Mouse (Mus musculus): ENCODE data around the gene Zswim4. TPM values are rescaled to one million over a fixed set of nuclear protein-coding genes. Genes with fewer than 3 reads are reported as not detected.
"Not testable (repeated sequence)": the region's sequence is repeated elsewhere in the genome, so short reads cannot be mapped to it uniquely, and the experiment has no call there.

Zswim4 gene
- polyA plus RNA-seq (2012; rRNA removed), result 8.6 and 9.2 TPM in 2 replicates

DNA sequence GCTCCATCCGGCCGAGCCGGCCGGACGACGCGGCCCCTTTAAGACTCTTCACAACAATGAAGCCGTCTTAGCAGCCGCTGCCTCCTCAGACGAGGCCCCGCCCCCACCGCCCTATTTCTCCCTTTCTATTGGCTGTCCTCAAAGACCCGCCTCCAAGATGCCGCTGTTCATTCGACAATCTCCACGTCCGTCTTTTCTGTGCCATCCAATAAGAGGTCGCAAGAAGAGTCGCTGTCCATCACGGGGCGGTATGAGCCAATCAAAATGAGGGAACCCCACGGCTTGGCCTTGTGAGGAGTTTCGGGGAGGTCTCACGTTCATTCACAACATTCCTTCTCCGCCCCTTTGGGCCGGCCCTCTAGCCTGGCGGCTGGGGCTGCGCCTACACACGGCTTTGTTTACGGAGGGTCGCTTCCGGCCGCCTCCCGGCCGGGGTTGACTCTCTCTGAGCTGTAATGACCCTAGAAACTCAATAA lies at the start of gene Zswim4:
Gene Zswim4 (minus strand): TSS at position 58 of the 476 bp plus-strand sequence.
- peak; percentile 96 for DNase-seq (ENCODE audit: low spot score)

DNA sequence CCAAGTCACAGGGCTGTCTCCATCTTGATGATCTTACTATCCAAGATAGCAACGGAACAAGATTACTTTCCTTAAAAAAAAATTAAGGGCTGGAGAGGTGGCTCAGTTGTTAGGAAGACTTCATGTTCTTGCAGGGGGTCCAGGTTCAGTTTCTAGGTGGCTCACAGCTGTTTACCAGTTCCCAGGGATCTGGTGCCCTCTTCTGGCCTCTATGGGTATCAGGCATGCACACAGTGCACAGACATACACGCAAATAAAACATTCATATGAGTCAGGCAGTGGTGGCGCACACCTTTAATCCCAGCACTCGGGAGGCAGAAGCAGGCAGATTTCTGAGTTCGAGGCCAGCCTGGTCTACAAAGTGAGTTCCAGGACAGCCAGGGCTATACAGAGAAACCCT lies 48.8 kb upstream of the Zswim4 start:
- DNase-seq (ENCODE audit: low spot score), result not testable (repeated sequence)

DNA sequence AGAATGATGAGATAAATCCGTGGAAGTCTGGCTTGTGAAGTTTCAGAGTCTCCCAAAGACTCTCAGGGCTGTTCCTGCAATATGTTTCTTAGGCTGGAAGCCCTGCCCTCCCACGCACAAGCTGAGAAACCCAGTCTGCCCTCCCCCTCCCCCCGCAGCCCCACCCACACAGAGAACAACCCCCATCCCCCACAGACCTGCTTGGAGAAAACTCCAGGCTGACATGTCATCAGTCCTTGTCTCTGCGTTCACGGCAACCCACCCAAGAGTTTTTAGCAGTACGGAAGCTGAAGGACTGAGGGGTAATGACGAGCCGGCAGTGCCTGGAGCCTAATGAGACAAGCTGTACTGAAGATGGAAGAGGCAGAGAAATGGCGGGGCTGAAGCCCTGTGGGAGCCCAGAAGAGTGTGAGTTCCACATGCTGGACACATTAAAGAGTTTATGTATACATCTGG lies 47.8 kb upstream of the Zswim4 start:
- no peak for DNase-seq (ENCODE audit: low spot score)

DNA sequence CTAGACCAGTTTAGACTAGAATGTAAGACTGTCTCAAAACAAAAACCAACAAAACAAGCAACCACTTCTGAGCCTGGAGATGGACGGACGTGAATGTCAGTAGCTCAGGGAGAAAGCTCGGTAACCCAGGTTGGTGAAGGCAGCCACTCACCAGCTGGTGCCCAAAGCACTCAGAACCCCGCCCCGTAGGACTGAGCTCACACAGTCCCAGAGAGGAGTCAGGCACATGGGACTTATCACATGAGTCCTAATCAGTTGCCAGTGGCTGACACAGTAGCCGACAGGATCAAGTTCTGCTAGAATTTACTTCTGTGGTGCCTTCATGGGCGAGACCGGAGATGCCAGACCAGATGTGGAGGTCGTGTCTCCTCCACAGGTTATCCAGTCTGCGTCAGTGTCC lies 43.9 kb upstream of the Zswim4 start:
- no peak for DNase-seq (ENCODE audit: low spot score)

DNA sequence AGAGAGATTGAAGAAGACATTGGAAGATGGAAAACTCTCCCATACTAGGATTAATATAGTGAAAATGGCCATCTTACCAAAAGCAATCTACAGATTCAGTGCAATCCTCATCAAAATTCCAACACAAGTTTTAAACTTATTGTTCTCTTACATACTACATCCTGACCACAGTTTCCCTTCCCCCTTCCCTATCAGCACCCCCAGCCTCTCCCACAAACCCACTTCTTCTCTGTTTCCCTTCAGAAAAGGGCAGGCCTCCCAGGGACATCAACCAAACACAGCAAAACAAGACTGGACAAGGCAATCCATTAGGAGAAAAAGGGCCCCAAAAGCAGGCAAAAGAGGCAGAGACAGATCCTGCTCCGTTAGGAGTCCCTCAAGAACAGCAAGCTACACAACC lies 39.6 kb upstream of the Zswim4 start:
- no peak for DNase-seq (ENCODE audit: low spot score)

DNA sequence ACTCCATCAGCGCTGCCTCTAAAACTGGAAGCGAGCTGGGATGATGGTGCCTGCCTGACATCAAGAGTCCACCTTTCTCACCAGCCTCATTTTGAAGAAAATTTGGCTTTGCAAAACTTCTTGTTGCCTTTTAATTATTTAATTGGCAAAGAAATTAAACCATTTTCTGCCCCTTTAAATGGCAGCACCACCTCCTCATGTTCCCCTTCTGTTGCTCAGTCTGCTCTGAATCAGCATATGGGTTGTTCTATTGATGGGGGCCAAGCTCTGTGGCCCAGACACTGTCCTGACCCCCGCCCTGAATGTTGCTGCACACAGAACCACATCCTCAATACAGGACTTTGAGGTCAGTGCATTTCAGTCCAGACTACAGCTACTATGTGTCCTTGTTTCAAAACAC lies 37.1 kb upstream of the Zswim4 start:
- no peak for DNase-seq (ENCODE audit: low spot score)

DNA sequence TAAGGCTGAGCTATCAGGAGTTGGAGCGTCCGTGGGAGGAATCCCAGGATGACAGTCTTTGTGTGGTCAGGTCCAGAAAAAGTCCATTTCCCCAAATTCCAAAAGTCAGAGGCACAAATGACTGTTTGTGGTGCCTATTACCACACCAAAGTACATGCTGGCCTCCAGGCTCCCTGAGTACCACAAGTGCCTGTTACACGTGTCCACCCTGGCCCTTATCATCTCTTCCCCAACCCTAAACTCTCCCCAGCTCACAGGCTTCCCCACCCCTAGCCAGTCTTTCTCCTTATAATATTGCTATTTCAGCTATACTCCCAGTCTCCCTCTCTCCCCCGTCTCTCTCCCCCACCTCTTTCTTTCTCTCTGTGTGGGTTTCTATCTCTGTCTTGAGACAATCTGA lies 35.4 kb upstream of the Zswim4 start:
- DNase-seq (ENCODE audit: low spot score), result no peak

DNA sequence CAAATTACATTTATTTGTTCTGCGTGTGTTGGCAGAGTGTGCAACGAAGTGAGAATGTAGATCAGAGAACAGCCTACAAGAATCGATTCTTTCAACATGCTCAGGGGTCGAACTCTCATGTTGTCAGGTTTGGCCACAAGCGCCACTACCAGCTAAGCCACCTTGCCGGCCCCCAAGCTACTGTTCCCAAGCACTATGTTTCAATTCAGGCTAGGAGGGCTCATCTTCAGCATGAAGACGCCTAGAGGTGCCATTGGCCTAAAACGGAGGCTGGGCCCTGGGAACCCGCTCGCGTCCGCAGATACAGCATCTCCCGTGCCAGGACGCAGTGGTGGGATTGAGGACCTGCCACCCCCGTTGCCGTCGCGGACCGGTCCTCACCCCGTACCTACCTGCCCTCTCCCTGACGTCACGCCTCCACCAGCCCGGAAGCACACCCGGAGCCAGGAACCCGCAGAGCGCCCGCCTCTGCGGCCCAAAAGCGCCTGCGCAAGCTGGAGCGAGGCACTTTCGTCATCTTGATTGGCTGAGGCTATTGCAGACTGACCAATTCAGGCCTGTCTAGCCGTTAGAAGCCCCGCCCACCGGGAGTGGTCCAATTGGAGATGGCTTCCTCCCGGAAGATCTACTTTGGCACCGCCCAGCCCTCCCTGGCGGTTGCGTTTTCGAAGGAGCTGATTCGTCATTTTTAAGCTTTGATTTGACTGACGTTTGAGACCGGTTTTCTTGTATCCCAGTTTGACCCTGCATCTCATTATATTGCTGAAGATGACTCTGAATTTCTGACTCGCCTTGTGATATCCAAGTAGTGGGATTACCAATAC lies 33.3 kb upstream of the Zswim4 start, which contains the start of gene Ccdc130:
Gene Ccdc130 (minus strand): TSS at position 431 of the 824 bp plus-strand sequence.
- DNase-seq (ENCODE audit: low spot score), result peak; percentile 91

DNA sequence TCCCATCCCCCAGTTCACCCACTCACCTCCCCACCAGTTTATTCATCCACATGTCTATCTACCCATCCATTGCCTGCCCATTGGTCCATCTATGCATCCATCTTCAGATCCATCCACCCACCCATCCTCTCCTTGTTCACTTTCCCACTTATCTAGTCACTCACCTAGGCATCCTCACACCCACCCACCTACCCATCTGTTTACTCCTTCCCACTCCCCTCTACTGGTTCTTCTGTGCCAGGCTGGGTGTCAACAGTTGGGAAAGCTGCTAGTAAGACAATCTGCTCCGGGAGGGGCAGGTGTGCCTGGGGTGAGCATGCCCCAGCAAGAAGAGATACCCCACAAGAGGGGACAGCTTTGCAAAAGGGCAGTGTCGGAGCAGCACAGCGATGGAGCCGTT lies 24.2 kb upstream of the Zswim4 start:
- DNase-seq (ENCODE audit: low spot score), result no peak

DNA sequence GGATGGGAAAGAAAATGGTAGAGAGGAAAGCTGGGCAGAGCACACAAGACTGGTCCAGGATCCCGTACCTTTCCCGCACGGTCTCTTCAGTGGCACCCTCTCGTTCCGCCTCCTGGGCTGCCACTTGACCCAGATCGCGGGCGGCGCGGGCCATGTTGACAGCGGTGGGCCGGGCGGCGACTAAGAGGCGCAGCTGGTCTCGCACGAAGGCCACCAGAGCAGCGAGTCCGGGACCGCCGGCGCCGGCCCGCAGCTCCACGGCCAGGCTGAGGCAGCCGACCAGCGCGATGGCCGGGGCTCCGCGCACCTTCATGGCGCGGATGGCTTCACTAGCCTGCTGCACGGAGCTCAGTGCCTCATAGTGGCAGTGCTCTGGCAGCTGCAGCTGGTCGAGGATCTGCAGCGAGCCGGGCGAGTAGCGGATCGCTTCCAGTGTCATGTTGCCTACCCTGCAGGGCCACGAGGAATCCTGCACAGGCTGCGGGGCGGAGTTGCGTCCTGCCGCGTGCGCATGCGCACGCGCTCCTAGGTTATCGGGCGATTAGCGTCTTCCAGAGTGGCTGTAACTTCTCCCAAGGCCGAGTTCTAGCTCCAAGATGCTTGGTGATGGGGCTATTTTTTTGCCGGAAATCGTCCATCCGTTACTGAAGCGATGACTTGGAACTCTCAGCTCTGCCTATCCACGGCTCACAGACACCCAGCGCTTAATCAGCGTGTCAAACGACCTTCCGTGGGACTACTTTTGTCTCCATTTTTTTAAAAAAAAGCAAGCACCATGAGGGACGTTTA lies 20.2 kb upstream of the Zswim4 start, which contains the start of gene Mri1:
Gene Mri1 (minus strand): TSS at position 505 of the 789 bp plus-strand sequence.
- DNase-seq (ENCODE audit: low spot score), result peak; percentile 77

DNA sequence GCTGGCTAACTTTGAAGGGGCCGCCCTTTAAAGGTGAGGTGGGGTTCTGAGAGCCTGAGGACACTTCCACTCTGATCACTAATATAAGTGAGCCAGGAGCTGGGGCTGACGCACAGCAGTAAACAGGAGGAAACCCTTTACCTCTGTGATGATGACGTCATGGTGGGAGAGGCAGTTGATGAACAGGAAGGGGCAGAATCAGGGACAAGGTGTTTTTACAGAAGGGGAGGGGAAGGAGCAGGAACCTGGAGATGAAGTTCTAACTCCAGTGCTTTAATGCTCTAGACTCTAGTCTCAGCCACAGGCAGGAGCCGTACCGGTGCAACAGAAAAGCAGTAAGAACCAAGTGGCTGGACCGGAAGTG lies 19.6 kb upstream of the Zswim4 start:
- no peak for DNase-seq (ENCODE audit: low spot score)

DNA sequence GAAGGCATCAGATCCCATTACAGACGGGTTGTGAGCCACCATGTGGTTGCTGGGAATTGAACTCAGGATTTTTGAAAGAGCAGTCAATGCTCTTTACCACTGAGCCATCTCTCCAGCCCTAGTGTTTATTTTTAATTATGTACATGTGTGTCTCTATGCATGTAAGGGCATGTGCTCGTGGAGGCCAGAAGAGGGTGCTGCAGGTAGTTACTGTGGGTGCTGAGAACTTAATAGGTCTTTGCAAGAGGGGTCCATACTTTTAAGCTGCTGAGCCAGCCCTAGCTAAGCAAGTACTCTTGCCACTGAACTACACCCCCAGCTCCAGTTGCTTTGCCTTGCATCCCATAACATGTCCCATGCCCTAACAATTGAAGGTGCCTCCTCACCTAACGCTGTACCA lies 19.0 kb upstream of the Zswim4 start:
- no peak for DNase-seq (ENCODE audit: low spot score)

DNA sequence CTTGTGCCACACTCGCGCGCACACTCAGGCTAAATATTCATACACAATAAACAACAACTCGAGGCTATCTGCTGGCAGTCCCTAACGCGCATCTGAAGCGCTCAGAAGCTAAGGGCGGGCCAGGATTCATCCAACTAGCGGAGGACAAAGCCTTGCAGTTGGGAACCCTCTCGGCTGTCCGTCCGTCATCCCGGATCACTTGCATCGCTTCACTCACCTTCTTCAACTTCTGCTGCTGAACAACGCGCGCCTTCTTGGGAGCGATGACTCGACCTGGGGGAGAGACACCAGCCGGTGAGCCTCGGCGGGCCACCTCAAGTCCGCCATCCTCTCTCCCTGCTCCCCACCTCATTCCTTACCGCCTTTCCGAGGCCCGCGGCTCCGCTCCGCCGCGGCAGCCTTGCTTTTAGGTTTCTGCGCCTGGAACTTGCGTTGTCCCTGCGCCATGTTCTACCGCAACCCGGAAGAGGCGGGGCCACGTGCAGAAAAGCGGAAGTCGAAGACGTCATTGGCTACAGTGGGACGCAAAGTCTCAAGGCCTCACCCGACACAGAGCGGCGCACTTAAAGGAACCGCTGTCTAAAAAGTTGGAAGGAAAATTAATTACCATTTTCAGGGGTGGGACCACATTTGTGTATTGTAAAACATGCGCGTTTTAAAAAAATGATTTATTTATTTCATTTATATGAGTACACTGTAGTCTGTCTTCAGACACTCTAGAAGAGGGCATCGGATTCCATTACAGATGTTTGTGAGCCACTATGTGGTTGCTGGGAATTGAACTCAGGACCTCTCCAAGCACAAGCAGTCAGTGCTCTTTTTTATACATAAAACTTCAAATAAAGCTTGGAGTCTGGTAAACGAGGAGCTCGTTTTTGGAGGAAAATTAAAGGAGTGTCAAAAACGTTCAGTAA lies 12.7 kb upstream of the Zswim4 start, which contains the start of gene D8Ertd738e:
Gene D8Ertd738e (minus strand): TSS at position 463 of the 914 bp plus-strand sequence.
- DNase-seq (ENCODE audit: low spot score), result peak; percentile 61

DNA sequence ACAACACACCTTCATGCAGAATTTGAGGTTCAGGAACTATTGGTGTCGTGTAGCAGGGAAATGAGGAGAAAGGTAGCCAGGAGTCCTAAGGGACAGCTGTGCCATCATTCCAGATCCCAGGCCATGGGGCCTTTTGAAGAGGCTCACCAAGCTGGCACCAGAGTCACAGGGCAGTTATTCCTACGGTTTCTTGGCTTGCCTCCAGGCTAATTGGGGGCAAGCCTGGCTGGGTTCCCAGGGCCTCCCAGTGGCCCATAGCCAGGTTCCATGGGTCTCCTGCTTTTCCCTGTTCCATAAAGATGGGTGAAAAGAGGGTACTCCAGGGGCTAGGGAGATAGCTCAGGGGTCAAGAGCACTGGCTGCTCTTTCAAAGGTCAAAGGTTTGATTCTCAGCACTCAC lies 5.0 kb upstream of the Zswim4 start:
- no peak for DNase-seq (ENCODE audit: low spot score)

DNA sequence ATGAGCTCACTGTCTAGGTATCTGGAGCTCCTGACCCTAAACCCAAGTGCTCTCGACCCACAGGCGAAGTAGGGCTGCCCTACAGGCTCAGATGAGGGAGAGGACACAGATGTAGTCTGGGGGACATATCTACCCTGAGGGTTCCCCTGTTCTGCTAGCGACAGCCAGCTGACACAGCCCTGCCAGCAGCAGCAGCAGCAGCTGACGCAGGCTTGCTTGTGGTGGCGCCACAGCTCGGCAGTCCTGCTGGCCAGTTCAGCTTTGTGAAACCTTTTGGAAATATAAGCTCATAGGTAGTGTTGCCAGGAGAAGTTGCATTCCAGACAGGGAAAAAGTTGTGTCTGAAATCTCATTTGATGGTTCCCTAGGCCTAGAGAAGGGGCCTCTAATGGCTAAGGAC lies 4.3 kb upstream of the Zswim4 start:
- DNase-seq (ENCODE audit: low spot score), result no peak

DNA sequence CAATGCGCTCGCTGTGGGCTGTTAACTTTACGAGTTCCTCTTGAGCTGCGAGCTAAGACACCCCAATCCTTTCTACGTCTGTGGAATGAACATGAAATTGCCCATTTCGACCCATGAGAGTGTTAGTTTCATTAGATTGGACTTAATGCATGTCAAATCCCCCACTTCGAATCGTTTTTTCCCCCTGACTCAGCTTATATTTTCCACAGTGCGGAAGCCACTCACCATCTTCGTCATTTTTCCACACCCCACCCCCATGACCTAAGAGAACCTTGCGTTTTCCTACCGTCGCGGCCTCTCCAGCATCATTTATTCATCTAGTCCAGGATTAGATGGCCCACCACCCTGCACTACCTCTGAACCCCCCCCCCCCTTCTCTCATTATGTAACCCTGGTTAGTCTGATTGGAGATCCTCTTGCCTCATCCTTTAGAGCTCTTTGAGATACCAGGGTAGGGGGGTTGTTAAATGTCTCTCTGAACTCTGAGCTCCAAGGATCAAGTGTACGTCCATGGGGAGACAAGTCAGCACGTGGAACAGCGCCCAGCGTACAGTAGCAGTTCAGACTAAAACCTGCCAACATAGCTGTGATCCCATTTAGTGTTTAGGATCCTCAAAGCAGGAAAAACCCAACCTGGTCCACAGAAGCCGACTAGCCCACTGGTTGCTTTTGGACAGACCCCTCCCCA lies 831 bp upstream of the Zswim4 start:
- no peak for DNase-seq (ENCODE audit: low spot score)

DNA sequence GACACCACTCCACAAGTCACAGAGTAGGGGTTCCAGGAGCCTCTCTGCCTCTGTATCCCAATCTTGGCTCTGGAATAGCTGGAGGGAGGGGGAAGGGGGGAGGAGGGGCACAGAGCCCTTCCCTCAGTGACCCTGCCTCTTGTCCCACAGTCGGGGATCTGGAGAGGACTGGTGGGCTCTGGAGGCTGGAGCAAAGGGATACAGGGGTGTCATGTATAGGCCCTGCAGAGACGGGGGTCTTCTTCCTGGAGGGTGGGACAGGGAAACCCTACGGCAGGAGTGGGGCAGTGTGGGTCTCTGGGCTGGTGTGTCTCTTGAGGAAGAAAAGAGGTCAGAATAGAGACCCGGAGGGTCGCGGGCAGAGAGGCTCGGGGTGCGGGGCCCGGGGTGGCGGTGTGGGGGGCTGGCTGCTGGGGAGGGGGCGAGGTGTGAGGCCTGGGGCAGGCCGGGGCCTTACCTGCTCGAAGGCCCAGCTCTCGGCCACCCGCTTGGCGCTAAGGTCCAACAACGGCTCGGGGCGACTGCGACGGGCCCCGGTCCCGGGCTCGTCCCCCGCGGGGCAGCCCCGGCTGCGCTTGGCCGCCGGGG lies 351 bp downstream of the Zswim4 start:
- peak; percentile 45 for DNase-seq (ENCODE audit: low spot score)

DNA sequence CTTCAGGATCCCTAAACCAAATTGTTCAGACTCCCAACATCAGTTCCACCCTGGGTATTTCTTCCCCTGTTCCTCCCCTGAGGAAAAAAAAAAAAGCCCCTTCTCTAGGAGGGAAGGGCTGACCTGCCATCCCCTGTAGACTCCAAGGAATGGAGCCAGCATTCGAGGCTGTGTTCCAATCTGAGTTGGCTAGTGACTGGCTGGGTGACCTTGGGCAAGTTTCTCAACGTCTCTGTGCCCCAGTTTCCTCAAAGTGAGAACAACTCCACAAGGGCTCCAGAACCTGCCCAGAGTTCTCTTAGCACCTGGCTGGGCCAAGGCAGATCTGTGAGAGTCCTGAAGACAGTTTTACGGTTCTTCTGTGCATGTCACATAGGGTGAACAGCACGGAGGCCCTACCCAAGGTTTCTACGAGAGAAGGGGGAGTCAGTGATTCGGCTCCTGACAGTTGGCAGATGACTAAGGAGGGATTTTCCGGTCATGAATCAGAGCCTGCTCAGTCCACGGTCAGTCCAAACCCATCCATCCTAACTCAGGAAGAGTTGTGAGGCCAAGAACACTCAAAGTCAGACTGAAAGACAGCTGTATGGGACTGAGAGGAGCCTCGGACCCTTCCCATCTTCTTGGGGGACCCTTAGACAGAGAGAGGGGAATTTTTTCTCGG lies 977 bp downstream of the Zswim4 start:
- DNase-seq (ENCODE audit: low spot score), result no peak

DNA sequence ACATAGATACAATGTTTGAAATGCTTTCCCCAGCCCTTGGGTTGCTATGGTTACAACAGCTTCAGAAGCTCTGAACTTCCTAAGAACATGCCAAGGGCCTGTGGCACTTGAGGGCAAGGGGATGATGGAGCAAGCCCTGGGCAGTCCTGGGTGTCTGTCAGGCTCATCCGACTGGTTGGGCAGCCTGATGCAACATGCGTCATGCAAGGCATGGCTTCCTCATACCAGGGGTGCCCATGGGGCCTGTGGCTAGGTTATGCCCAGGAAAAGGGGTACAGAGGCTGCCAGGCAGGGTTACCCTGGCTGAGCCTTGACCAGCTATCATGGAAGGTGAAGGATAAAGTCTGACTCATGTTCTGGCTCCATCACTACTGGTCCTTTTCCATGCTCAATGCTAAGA lies 3.8 kb downstream of the Zswim4 start:
- DNase-seq (ENCODE audit: low spot score), result no peak

DNA sequence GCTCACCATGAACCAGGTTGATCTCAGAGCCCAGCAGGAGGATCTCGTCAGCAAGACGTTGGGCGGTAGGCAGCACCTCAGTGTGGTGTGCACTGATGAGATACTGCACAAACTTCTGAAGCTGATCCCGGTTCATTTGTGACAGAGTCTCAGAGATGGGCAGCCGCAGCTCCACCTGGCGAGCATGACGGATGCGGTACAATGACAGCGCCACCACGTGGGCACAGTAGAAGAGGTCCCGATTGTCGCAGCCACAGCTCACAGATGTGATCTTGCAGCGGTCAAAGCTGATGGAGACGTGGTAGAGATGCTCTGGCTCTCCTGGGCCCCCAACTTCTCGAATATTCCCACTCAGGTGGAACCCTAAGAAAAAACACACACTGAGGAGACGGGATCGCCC lies 6.1 kb downstream of the Zswim4 start:
- DNase-seq (ENCODE audit: low spot score), result no peak

All from urinary bladder, adult 2 months (tissue).